Mouse (Mus musculus): ENCODE data around the gene Adra2c. TPM values are rescaled to one million over a fixed set of nuclear protein-coding genes. Genes with fewer than 3 reads are reported as not detected.

Adra2c gene
- polyA plus RNA-seq, 1 experiment from 2014 or later: 0.36 TPM

- Histone ChIP-seq H3K4me2 (replicated peaks) (peak overlapping the region; percentile 93), H3K9me3 (replicated peaks) (no peaks in the 10 kb centered on the region), H3K27ac (no peak overlapping the region), H3K27me3 (peaks cover 83% of the 10 kb centered on the region), H3K36me3 (no peaks in the 10 kb centered on the region), H3K4me3 (peak overlapping the region; percentile 53), H3K4me1 (peaks cover 25% of the 10 kb centered on the region), H3K9ac (peak overlapping the region; percentile 51; the same call in 1 of the 2 replicates)
- under 1% methylated on average over 25 of the region's 49 CpGs for WGBS
- ATAC-seq (ENCODE audit: low FRiP score): no peak
These were observed 1.5 kb downstream of the Adra2c start for GRCm38 (mm10) chr5:35279696-35280001.

GRCm38 (mm10) chr5:35280002-35280782, 2.1 kb downstream of the Adra2c start:
- Histone ChIP-seq H3K9ac (0 out of 2 replicates have a peak overlapping the region, but pooled peaks have one; percentile 51), H3K36me3 (no peaks in the 10 kb centered on the region), H3K27ac (no peak overlapping the region), H3K4me2 (replicated peaks) (peak overlapping the region; percentile 93), H3K27me3 (peaks cover 83% of the 10 kb centered on the region), H3K9me3 (replicated peaks) (no peaks in the 10 kb centered on the region), H3K4me3 (peak overlapping the region; percentile 53), H3K4me1 (peaks cover 25% of the 10 kb centered on the region)
- ATAC-seq (ENCODE audit: low FRiP score): no peak
- 5% methylated on average over 75 of the region's 75 CpGs for WGBS

- Histone ChIP-seq H3K36me3 (no peaks in the 10 kb centered on the region), H3K27ac (no peak overlapping the region), H3K9ac (no peak overlapping the region), H3K4me3 (peak overlapping the region; percentile 53), H3K4me1 (peaks cover 25% of the 10 kb centered on the region), H3K27me3 (peaks cover 81% of the 10 kb centered on the region), H3K9me3 (replicated peaks) (no peaks in the 10 kb centered on the region), H3K4me2 (replicated peaks) (peak overlapping the region; percentile 93)
- 4% methylated on average over 36 of the region's 40 CpGs for WGBS
- peak; percentile 24; the same call in 1 of the 2 replicates for ATAC-seq (ENCODE audit: low FRiP score)
These were observed 2.7 kb downstream of the Adra2c start for GRCm38 (mm10) chr5:35280783-35281165.

- WGBS: 68% methylated on average over 3 of the region's 3 CpGs
- Histone ChIP-seq H3K27ac (0 out of 2 replicates have a peak overlapping the region, but pooled peaks have one; percentile 1), H3K36me3 (no peaks in the 10 kb centered on the region), H3K4me3 (no peak overlapping the region), H3K27me3 (peaks cover 42% of the 10 kb centered on the region), H3K4me1 (peaks cover 6% of the 10 kb centered on the region), H3K9ac (no peak overlapping the region; the same call in 1 of the 2 replicates), H3K4me2 (replicated peaks) (no peak overlapping the region), H3K9me3 (replicated peaks) (no peaks in the 10 kb centered on the region)
- ATAC-seq (ENCODE audit: low FRiP score): no peak
These were observed 7.2 kb downstream of the Adra2c start for GRCm38 (mm10) chr5:35285281-35285680.

- 76% methylated on average over 5 of the region's 5 CpGs for WGBS
- Histone ChIP-seq H3K4me1 (no peaks in the 10 kb centered on the region), H3K27me3 (peaks cover 33% of the 10 kb centered on the region), H3K9me3 (replicated peaks) (no peaks in the 10 kb centered on the region), H3K4me2 (replicated peaks) (no peak overlapping the region), H3K27ac (no peak overlapping the region), H3K9ac (no peak overlapping the region), H3K36me3 (no peaks in the 10 kb centered on the region), H3K4me3 (no peak overlapping the region)
- ATAC-seq (ENCODE audit: low FRiP score): no peak
These were observed 8.1 kb downstream of the Adra2c start for GRCm38 (mm10) chr5:35286190-35286589.

GRCm38 (mm10) chr5:35299621-35300020, 21.5 kb downstream of the Adra2c start:
- Histone ChIP-seq H3K27me3 (0 out of 2 replicates have a peak, but pooled peaks cover 3% of the 10 kb centered on the region), H3K4me2 (replicated peaks) (no peak overlapping the region), H3K4me1 (no peaks in the 10 kb centered on the region), H3K4me3 (no peak overlapping the region), H3K27ac (no peak overlapping the region), H3K9me3 (replicated peaks) (no peaks in the 10 kb centered on the region), H3K9ac (no peak overlapping the region), H3K36me3 (no peaks in the 10 kb centered on the region)
- ATAC-seq (ENCODE audit: low FRiP score): no peak
- WGBS: 26% methylated on average over 3 of the region's 3 CpGs

- no peaks in the 10 kb centered on the region for H3K9me3 ChIP-seq (replicated peaks)
- H3K36me3 ChIP-seq: no peaks in the 10 kb centered on the region
- WGBS: 89% methylated on average over 3 of the region's 3 CpGs
- no peak overlapping the region for H3K4me2 ChIP-seq (replicated peaks)
- H3K4me3 ChIP-seq: no peak overlapping the region
- no peak overlapping the region for H3K9ac ChIP-seq
- no peaks in the 10 kb centered on the region for H3K4me1 ChIP-seq
- no peak for ATAC-seq (ENCODE audit: low FRiP score)
- no peaks in the 10 kb centered on the region for H3K27me3 ChIP-seq
- H3K27ac ChIP-seq: no peak overlapping the region
These were observed 26.1 kb downstream of the Adra2c start for GRCm38 (mm10) chr5:35304191-35304590.

GRCm38 (mm10) chr5:35305332-35305731, 27.2 kb downstream of the Adra2c start:
- Histone ChIP-seq H3K27me3 (no peaks in the 10 kb centered on the region), H3K4me2 (replicated peaks) (no peak overlapping the region), H3K9me3 (replicated peaks) (no peaks in the 10 kb centered on the region), H3K9ac (no peak overlapping the region), H3K36me3 (no peaks in the 10 kb centered on the region), H3K27ac (no peak overlapping the region), H3K4me3 (no peak overlapping the region), H3K4me1 (no peaks in the 10 kb centered on the region)
- WGBS: 68% methylated on average over 10 of the region's 10 CpGs
- ATAC-seq (ENCODE audit: low FRiP score): no peak

- H3K4me2 ChIP-seq (replicated peaks): no peak overlapping the region
- no peak overlapping the region for H3K4me3 ChIP-seq
- WGBS: 89% methylated on average over 1 of the region's 1 CpGs
- no peak for ATAC-seq (ENCODE audit: low FRiP score)
- H3K27me3 ChIP-seq: peaks cover under 1% of the 10 kb centered on the region; the same call in 1 of the 2 replicates
- no peak overlapping the region for H3K9ac ChIP-seq
- no peaks in the 10 kb centered on the region for H3K9me3 ChIP-seq (replicated peaks)
- H3K27ac ChIP-seq: no peak overlapping the region
- no peaks in the 10 kb centered on the region for H3K36me3 ChIP-seq
- H3K4me1 ChIP-seq: no peaks in the 10 kb centered on the region
These were observed 28.6 kb downstream of the Adra2c start for GRCm38 (mm10) chr5:35306692-35307091.

GRCm38 (mm10) chr5:35309853-35310252, 31.7 kb downstream of the Adra2c start:
- no peaks in the 10 kb centered on the region for H3K9me3 ChIP-seq (replicated peaks)
- H3K4me1 ChIP-seq: peaks cover 14% of the 10 kb centered on the region
- H3K27ac ChIP-seq: no peak overlapping the region
- 47% methylated on average over 7 of the region's 7 CpGs for WGBS
- H3K9ac ChIP-seq: no peak overlapping the region
- peaks cover 16% of the 10 kb centered on the region for H3K27me3 ChIP-seq
- H3K36me3 ChIP-seq: no peaks in the 10 kb centered on the region
- no peak for ATAC-seq (ENCODE audit: low FRiP score)
- no peak overlapping the region for H3K4me2 ChIP-seq (replicated peaks)
- H3K4me3 ChIP-seq: no peak overlapping the region

GRCm38 (mm10) chr5:35311738-35312250, 33.7 kb downstream of the Adra2c start:
- Histone ChIP-seq H3K9ac (no peak overlapping the region), H3K27me3 (peaks cover 21% of the 10 kb centered on the region), H3K4me3 (no peak overlapping the region), H3K27ac (no peak overlapping the region), H3K4me1 (peaks cover 14% of the 10 kb centered on the region), H3K4me2 (replicated peaks) (no peak overlapping the region), H3K36me3 (no peaks in the 10 kb centered on the region), H3K9me3 (replicated peaks) (no peaks in the 10 kb centered on the region)
- ATAC-seq (ENCODE audit: low FRiP score): no peak
- 92% methylated on average over 5 of the region's 5 CpGs for WGBS

GRCm38 (mm10) chr5:35313231-35313821, 35.2 kb downstream of the Adra2c start:
- ATAC-seq (ENCODE audit: low FRiP score): peak; percentile 60
- Histone ChIP-seq H3K27ac (no peak overlapping the region), H3K4me2 (replicated peaks) (peak overlapping the region; percentile 53), H3K9ac (peak overlapping the region; percentile 25; the same call in 1 of the 2 replicates), H3K4me3 (peak overlapping the region; percentile 27), H3K27me3 (peaks cover 21% of the 10 kb centered on the region), H3K36me3 (no peaks in the 10 kb centered on the region), H3K9me3 (replicated peaks) (no peaks in the 10 kb centered on the region), H3K4me1 (peaks cover 14% of the 10 kb centered on the region)
- WGBS: under 1% methylated on average over 21 of the region's 21 CpGs
